Mouse (Mus musculus): ENCODE measurements at regions not wholly inside any gene's neighbourhood (a gene's known extent, or its start where the extent isn't known, plus 50 kb on each side); places are given as distances from the start of the nearest gene placed in this dataset.

DNA sequence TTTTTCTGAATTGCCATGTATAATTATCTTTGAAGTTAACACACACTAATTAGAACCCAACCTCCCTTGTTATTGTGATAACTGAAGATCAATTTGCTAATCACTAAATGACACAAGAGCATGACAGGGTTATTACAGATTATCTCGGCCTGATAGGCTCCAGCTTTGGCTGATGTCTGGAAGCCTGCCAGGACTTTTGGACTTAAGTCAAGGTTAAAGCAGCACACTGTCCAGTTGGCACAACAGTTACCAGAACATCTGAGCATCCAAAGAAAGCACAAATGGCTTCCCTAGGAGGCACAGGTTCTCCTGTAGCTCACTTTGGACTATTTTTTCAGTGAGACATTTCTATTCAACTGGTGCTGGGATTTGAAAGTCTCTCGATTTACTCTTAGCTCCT, 475.0 kb upstream of the A730009L09Rik start:
- no peak for DNase-seq (ENCODE audit: low spot score)

DNA sequence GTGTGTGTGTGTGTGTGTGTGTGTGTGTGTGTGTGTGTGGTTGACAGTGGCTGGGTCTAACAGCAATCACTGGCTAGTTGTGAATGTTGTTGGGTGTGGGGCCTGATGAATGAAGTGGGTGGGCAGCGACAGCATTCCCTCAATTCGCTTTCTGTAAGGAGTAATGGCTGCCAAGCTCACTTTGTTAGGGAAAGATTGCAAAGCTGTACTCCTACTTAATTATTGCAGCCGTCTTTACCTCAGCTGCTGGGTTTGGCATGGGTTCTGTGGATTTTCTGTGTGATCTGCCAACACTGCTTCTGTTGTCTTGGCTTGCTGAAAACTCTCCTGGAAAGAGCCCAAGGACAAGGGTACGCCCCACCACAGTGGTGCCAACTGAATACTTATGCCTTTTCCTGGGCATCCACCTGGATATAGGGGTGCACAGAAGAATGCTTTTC, 472.9 kb upstream of the A730009L09Rik start:
- peak; percentile 69 for DNase-seq (ENCODE audit: low spot score)

DNA sequence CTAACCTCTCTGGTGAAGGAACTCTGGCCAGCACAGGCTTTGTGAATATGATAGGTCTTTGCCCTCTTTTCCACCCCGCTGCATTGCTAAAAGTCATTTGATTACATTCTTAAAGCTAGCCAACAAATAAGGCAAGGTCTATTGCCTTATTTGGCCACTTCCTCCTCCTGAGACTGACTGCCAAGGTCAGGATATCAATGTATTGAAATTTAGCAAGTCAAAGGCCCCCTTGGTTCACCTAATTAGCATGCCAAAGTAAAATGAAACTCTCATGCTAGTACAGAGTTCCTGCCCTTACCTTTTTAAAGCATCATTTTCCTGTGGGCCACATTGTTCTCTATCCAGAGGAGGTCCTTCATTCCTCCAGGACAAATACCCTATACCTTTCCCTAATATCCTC, 469.6 kb upstream of the A730009L09Rik start:
- no peak for DNase-seq (ENCODE audit: low spot score)

All from layer of hippocampus, adult 11-12 months (tissue).